Mouse (Mus musculus): ENCODE measurements around the gene U2af1l4.

DNA sequence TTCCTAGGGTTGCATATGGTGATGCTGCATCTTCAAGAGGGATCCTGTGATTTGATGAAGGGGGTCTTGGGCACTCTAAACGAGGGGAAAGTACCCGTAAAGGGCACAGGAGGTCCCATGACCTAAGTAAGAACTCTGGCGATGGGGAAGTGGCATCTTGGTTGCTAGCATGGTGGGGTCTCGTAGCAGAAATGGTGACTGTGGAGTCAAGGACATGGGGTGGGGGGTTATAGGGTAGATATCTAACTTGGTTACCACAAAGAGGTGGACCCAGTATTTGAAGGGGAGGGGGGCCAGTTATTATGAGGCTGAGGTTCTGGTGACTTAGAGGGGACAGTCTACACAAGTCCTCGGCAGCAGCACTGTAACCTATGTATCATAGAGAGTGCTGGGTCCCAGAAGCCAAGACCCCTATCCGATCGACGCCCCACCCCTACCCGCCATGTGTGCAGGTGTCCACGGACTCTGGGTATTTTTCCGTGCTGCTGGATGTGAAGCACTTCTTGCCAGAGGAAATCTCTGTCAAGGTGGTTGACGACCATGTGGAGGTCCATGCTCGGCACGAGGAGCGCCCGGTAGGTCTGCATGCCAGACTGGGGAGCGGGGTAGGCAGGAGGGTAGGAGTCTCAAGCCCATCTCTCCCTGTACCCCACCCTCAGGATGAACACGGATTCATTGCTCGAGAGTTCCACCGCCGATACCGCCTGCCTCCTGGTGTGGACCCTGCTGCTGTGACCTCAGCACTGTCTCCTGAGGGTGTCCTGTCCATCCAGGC, 9.1 kb upstream of the U2af1l4 start:
- TF ChIP-seq TCF3 (IDR thresholded peaks at IDR 0.05; ENCODE audit: insufficient read length, low read depth) = no peak
- no peak for TF ChIP-seq POLR2A (IDR thresholded peaks at IDR 0.05; ENCODE audit: insufficient read length, low read depth)

Measured in myocyte (in vitro differentiated cells).